Mouse (Mus musculus) kidney, embryonic 14.5 days (tissue): Measurements from ENCODE around the gene Olfr427. TPM values are rescaled to one million over a fixed set of nuclear protein-coding genes. Genes with fewer than 3 reads are reported as not detected.
"Not testable (repeated sequence)": the region's sequence is repeated elsewhere in the genome, so short reads cannot be mapped to it uniquely, and the experiment has no call there.

ENCODE experiments used
- ATAC-seq: fragments of 200-750 bp; cut with Nextera tagmentation; 2 replicates; pipeline ENCODE4 v1.8.0; 2017; ENCODE audit warnings: moderate number of reproducible peaks, mild to moderate bottlenecking, moderate TSS enrichment, moderate library complexity; ENCODE audit not compliant: low FRiP score, low TSS enrichment
- H3K27ac ChIP-seq: fragments of 300-500 bp; sonication (generic); 2 replicates; pipeline ENCODE4 v1.5.1; 2014; ENCODE audit warnings: low read depth, mild to moderate bottlenecking, low read length, moderate library complexity, mixed read lengths
- H3K27me3 ChIP-seq: fragments of 300-500 bp; sonication (generic); 2 replicates; pipeline ENCODE4 v1.6.1; 2014; ENCODE audit warnings: mild to moderate bottlenecking, low read length; ENCODE audit not compliant: control insufficient read depth, insufficient read depth
- H3K36me3 ChIP-seq: fragments of 300-500 bp; sonication (generic); 2 replicates; pipeline ENCODE4 v1.6.1; 2014; ENCODE audit warnings: low read length, mixed read lengths; ENCODE audit not compliant: control insufficient read depth, insufficient read depth
- H3K4me1 ChIP-seq: fragments of 300-500 bp; sonication (generic); 2 replicates; pipeline ENCODE4 v1.6.1; 2014; ENCODE audit warnings: low read length, mixed read lengths; ENCODE audit not compliant: control insufficient read depth, insufficient read depth
- H3K4me2 ChIP-seq: fragments of 300-500 bp; sonication (generic); replicated peaks from 2 replicates; pipeline ENCODE4 v1.6.1; 2014; ENCODE audit warnings: low read depth, mild to moderate bottlenecking, low read length
- H3K4me3 ChIP-seq: fragments of 300-500 bp; sonication (generic); 2 replicates; pipeline ENCODE4 v1.5.1; 2014; ENCODE audit warnings: mild to moderate bottlenecking, low read length
- H3K9ac ChIP-seq: fragments of 300-500 bp; sonication (generic); 2 replicates; pipeline ENCODE4 v1.6.1; 2014; ENCODE audit warnings: low read depth, mild to moderate bottlenecking, low read length, moderate library complexity
- H3K9me3 ChIP-seq: fragments of 300-500 bp; sonication (generic); 2 replicates; pipeline ENCODE4 v1.6.1; 2016; ENCODE audit warnings: low read length; ENCODE audit not compliant: control insufficient read depth
- WGBS: fragments of 180-500 bp; shearing (Covaris S2); extraction: QIAGEN DNeasy Blood & Tissue Kit; methylation state at CpG from one replicate; pipeline ENCODE4 v1.1.7; 2014; 5-methylcytosine and 5-hydroxymethylcytosine counted together
- polyA plus RNA-seq: library from polyadenylated mRNA; unstranded; fragments of >200 nt; fragmentation: Nextera tagmentation; extraction: Ambion mirVana; gene quantifications from 2 replicates; pipeline ENCODE4 v1.2.1, GENCODE M21; 2014

The Olfr427 gene
- not detected in 2 replicates for polyA plus RNA-seq

GRCm38 (mm10) chr1:174096591-174096990 is at the start of gene Olfr427:
Gene Olfr427, plus strand, starts transcription at chr1:174096891.
- ATAC-seq, result no peak
- H3K27ac ChIP-seq, result no peak within 1 kb of the TSS
- WGBS, result 92% methylated on average over 1 of the region's 1 CpGs
- no peak within 1 kb of the TSS for H3K9ac ChIP-seq
- no peak within 1 kb of the TSS for H3K4me2 ChIP-seq
- H3K27me3 ChIP-seq, result no peaks in the 10 kb centered on the region
- no peaks in the 10 kb centered on the region for H3K36me3 ChIP-seq
- H3K9me3 ChIP-seq, result no peaks in the 10 kb centered on the region
- no peak within 1 kb of the TSS for H3K4me3 ChIP-seq
- H3K4me1 ChIP-seq, result no peaks in the 10 kb centered on the region

GRCm38 (mm10) chr1:174048227-174048626 is 48.5 kb upstream of the Olfr427 start:
- not testable (repeated sequence) for H3K27ac ChIP-seq, H3K4me1 ChIP-seq, H3K9me3 ChIP-seq, ATAC-seq, H3K36me3 ChIP-seq, H3K4me3 ChIP-seq, H3K4me2 ChIP-seq, H3K27me3 ChIP-seq, H3K9ac ChIP-seq
- 73% methylated on average over 6 of the region's 6 CpGs for WGBS

- Histone ChIP-seq H3K36me3 (no peaks in the 10 kb centered on the region), H3K4me2 (no peak within 1 kb of the TSS), H3K9ac (no peak within 1 kb of the TSS), H3K27me3 (no peaks in the 10 kb centered on the region), H3K4me1 (no peaks in the 10 kb centered on the region), H3K27ac (no peak within 1 kb of the TSS), H3K9me3 (no peaks in the 10 kb centered on the region), H3K4me3 (no peak within 1 kb of the TSS)
- ATAC-seq, result no peak
- 70% methylated on average over 2 of the region's 2 CpGs for WGBS
Observed at GRCm38 (mm10) chr1:174048893-174049292, 47.8 kb upstream of the Olfr427 start, which contains the start of gene Olfr432. Gene Olfr432, plus strand, starts transcription at chr1:174049205.

GRCm38 (mm10) chr1:174049357-174049756 is 47.3 kb upstream of the Olfr427 start:
- not testable (repeated sequence) for H3K27me3 ChIP-seq, H3K4me1 ChIP-seq, H3K36me3 ChIP-seq, H3K4me3 ChIP-seq, H3K27ac ChIP-seq, H3K9ac ChIP-seq, H3K9me3 ChIP-seq, ATAC-seq, H3K4me2 ChIP-seq
- 53% methylated on average over 3 of the region's 4 CpGs for WGBS

DNA sequence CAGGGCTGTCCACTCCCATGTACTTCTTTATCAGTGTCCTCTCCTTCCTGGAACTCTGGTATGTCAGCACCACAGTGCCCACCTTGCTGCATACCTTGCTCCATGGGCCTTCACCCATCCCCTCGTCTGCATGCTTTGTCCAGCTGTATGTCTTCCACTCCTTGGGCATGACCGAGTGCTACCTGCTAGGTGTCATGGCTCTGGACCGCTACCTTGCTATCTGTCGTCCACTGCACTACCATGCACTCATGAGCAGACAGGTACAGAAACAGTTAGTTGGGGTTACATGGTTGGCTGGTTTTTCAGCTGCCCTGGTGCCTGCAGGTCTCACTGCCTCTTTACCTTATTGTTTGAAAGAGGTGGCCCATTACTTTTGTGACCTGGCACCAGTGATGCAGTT is 46.2 kb upstream of the Olfr427 start:
- no peak for ATAC-seq
- no peak overlapping the region for H3K27ac ChIP-seq

DNA sequence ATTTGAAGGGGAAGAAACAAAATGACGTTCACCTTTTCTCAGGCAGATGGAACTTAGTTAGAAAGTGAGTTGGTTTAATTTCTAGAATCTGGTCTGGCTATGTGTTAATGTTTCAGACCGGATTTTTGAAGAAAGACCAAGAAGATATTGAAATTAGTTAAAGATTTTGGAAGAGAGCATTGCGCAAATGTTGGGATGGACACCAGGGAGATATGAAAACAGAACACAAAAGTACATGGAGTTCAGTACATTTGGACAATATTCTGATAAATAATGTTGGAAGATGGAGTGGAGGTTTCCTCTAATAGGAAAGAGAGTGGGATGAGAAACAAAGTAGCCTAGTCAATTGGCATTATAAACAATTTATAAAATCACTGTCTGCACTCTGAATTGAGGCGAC is 45.2 kb upstream of the Olfr427 start:
- H3K4me3 ChIP-seq, result no peak overlapping the region
- H3K27me3 ChIP-seq, result no peaks in the 10 kb centered on the region
- no peaks in the 10 kb centered on the region for H3K4me1 ChIP-seq
- WGBS, result 86% methylated on average over 4 of the region's 4 CpGs
- H3K36me3 ChIP-seq, result no peaks in the 10 kb centered on the region
- H3K27ac ChIP-seq, result no peak overlapping the region
- no peaks in the 10 kb centered on the region for H3K9me3 ChIP-seq
- H3K9ac ChIP-seq, result no peak overlapping the region
- no peak overlapping the region for H3K4me2 ChIP-seq
- ATAC-seq, result no peak

More for the DNA sequence above, 46.2 kb upstream of the Olfr427 start:
- Histone ChIP-seq H3K27me3 (no peaks in the 10 kb centered on the region), H3K4me3 (no peak overlapping the region), H3K9ac (no peak overlapping the region), H3K36me3 (no peaks in the 10 kb centered on the region), H3K4me2 (no peak overlapping the region), H3K9me3 (no peaks in the 10 kb centered on the region), H3K4me1 (no peaks in the 10 kb centered on the region)
- 75% methylated on average over 4 of the region's 4 CpGs for WGBS

- ATAC-seq, result no peak
- 88% methylated on average over 5 of the region's 5 CpGs for WGBS
- no peaks in the 10 kb centered on the region for H3K36me3 ChIP-seq
- no peak overlapping the region for H3K4me3 ChIP-seq
- no peaks in the 10 kb centered on the region for H3K9me3 ChIP-seq
- no peak overlapping the region for H3K4me2 ChIP-seq
- H3K27me3 ChIP-seq, result no peaks in the 10 kb centered on the region
- H3K4me1 ChIP-seq, result no peaks in the 10 kb centered on the region
- H3K27ac ChIP-seq, result no peak overlapping the region
- no peak overlapping the region for H3K9ac ChIP-seq
Observed at GRCm38 (mm10) chr1:174051931-174052536, 44.7 kb upstream of the Olfr427 start.

- H3K27me3 ChIP-seq, result no peaks in the 10 kb centered on the region
- no peaks in the 10 kb centered on the region for H3K36me3 ChIP-seq
- H3K9ac ChIP-seq, result no peak overlapping the region
- H3K27ac ChIP-seq, result no peak overlapping the region
- WGBS, result 71% methylated on average over 3 of the region's 3 CpGs
- H3K9me3 ChIP-seq, result no peaks in the 10 kb centered on the region
- H3K4me2 ChIP-seq, result no peak overlapping the region
- ATAC-seq, result no peak
- no peaks in the 10 kb centered on the region for H3K4me1 ChIP-seq
- no peak overlapping the region for H3K4me3 ChIP-seq
Observed at GRCm38 (mm10) chr1:174052981-174053380, 43.7 kb upstream of the Olfr427 start.

- Histone ChIP-seq H3K4me1 (no peaks in the 10 kb centered on the region), H3K4me3 (no peak overlapping the region), H3K27ac (no peak overlapping the region), H3K9ac (no peak overlapping the region), H3K4me2 (no peak overlapping the region), H3K27me3 (no peaks in the 10 kb centered on the region), H3K36me3 (no peaks in the 10 kb centered on the region), H3K9me3 (no peaks in the 10 kb centered on the region)
- no peak for ATAC-seq
- 88% methylated on average over 2 of the region's 2 CpGs for WGBS
Observed at GRCm38 (mm10) chr1:174055248-174055647, 41.4 kb upstream of the Olfr427 start.
